Mouse (Mus musculus) liver, embryonic 14.5 days (tissue): ENCODE measurements around the gene Fhit. TPM values are rescaled to one million over a fixed set of nuclear protein-coding genes. Genes with fewer than 3 reads are reported as not detected.
"Not testable (repeated sequence)": the region's sequence is repeated elsewhere in the genome, so short reads cannot be mapped to it uniquely, and the experiment has no call there.

ENCODE experiments used
- ATAC-seq: fragments of 200-750 bp; cut with Nextera tagmentation; 2 replicates; pipeline ENCODE4 v1.8.0; 2017; ENCODE audit warnings: moderate number of reproducible peaks, mild to moderate bottlenecking, moderate library complexity; ENCODE audit not compliant: insufficient read depth
- DNase-seq, 3 experiments: peaks; one replicate each; pipeline ENCODE4 v3.0.0-alpha.2; 2012 to 2013; ENCODE audit warnings: low read depth in 3 of 3, low spot score in 3 of 3
- H3K27ac ChIP-seq: fragments of 300-500 bp; sonication (generic); 2 replicates; pipeline ENCODE4 v1.5.1; 2014; ENCODE audit warnings: moderate library complexity, mild to moderate bottlenecking, control low read depth, inconsistent platforms
- H3K27me3 ChIP-seq: fragments of 300-500 bp; sonication (generic); 2 replicates; pipeline ENCODE4 v1.6.1; 2014; ENCODE audit warnings: mild to moderate bottlenecking, low read length, moderate library complexity; ENCODE audit not compliant: control insufficient read depth, insufficient read depth
- H3K36me3 ChIP-seq: fragments of 300-500 bp; sonication (generic); replicated peaks from 2 replicates; pipeline ENCODE4 v1.6.1; 2014; ENCODE audit warnings: low read depth; ENCODE audit not compliant: control insufficient read depth, insufficient read depth
- H3K4me1 ChIP-seq, 2 experiments: fragments of 200-500 bp in 1 of 2; fragments of 300-500 bp in 1 of 2; sonication (generic) in 1 of 2; replicated peaks; 2 replicates each; pipeline ENCODE4 v1.6.1; 2012 to 2014; ENCODE audit warnings: antibody characterized with exemption in 1 of 2, inconsistent platforms in 1 of 2, low read length in 1 of 2; ENCODE audit not compliant: control insufficient read depth in 2 of 2, insufficient read depth in 2 of 2
- H3K4me2 ChIP-seq: fragments of 300-500 bp; sonication (generic); 2 replicates; pipeline ENCODE4 v1.6.1; 2014; ENCODE audit warnings: low read depth, mild to moderate bottlenecking, control low read depth, moderate library complexity
- H3K4me3 ChIP-seq, 2 experiments: fragments of 200-500 bp in 1 of 2; fragments of 300-500 bp in 1 of 2; sonication (generic) in 1 of 2; 2 replicates each; pipeline ENCODE4 v1.5.1; 2012 to 2014; ENCODE audit warnings: low read depth in 2 of 2, low read length in 2 of 2, mild to moderate bottlenecking in 2 of 2, control low read depth in 1 of 2, inconsistent platforms in 1 of 2, moderate library complexity in 1 of 2; ENCODE audit not compliant: insufficient read depth in 1 of 2
- H3K9ac ChIP-seq: fragments of 300-500 bp; sonication (generic); replicated peaks from 2 replicates; pipeline ENCODE4 v1.6.1; 2014; ENCODE audit warnings: mild to moderate bottlenecking, control low read depth, moderate library complexity
- H3K9me3 ChIP-seq: fragments of 300-500 bp; sonication (generic); 2 replicates; pipeline ENCODE4 v1.6.1; 2016; ENCODE audit warnings: low read length, mixed read lengths; ENCODE audit not compliant: control insufficient read depth
- CTCF ChIP-seq: IDR thresholded peaks from 2 replicates; pipeline ENCODE4 v1.5.1; 2016; ENCODE audit warnings: antibody characterized with exemption, low read depth, control low read depth
- EP300 ChIP-seq: IDR thresholded peaks from 2 replicates; pipeline ENCODE4 v1.6.1; 2016; ENCODE audit warnings: antibody characterized with exemption, low read depth
- WGBS: fragments of 180-500 bp; shearing (Covaris S2); extraction: QIAGEN DNeasy Blood & Tissue Kit; methylation state at CpG from one replicate; pipeline ENCODE4 v1.1.7; 2014; ENCODE audit not compliant: insufficient replicate concordance; 5-methylcytosine and 5-hydroxymethylcytosine counted together
- polyA plus RNA-seq, 2 experiments: library from polyadenylated mRNA; depleted of rRNA in 1 of 2; stranded (reverse) in 1 of 2; unstranded in 1 of 2; fragments of >200 nt; fragmentation: Nextera tagmentation in 1 of 2; extraction: Ambion mirVana in 1 of 2; gene quantifications; 2 replicates each; pipeline versions ENCODE4 v1.2.1 to v1.2.3; 2012 to 2014

Gene Fhit
- polyA plus RNA-seq, 2 experiments, result 1.4 to 1.9 TPM

DNA sequence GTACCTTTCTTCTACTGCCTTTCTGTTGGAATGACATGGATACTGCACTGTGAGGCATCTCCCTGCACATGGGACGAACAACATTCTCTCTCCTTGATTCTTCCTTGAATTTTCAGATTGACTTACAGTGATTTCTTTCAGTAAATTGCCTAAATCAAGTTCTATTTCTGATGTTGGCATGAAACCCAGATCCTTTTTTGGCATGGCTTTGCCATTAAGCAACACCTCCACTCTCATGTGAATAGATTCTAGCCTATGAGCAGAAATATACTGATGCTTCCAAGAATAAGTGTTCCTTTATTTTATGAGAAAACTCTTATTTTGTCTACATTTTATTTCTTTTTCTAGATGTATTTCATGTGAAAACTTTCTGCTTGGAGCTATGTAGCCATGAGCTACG lies 383.1 kb downstream of the Fhit start:
- Histone ChIP-seq H3K9ac (no peak overlapping the region), H3K4me1 (no peaks in the 10 kb centered on the region), H3K27me3 (no peaks in the 10 kb centered on the region), H3K9me3 (no peaks in the 10 kb centered on the region), H3K36me3 (no peaks in the 10 kb centered on the region), H3K4me2 (no peak overlapping the region), H3K4me3 (no peak overlapping the region), H3K27ac (no peak overlapping the region)
- no peak for DNase-seq
- 37% methylated on average over 2 of the region's 2 CpGs for WGBS
- no peak for TF ChIP-seq CTCF
- no peak for ATAC-seq

DNA sequence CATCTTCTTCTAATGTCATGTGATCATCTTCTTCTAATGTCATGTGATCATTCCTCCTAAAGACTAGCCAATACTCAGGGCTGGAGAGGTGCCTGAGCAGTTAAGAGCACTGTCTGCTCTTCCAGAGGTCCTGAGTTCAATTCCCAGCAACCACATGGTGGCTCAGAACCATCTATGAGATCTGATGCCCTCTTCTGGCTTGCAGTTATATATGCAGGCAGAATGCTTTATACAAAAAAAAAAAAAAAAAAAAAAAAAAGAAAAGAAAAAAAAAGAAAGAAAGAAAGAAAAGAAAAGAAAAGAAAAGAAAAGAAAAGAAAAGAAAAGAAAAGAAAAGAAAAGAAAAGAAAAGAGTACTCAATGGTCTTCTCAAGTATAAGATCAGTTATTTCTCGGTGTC lies 407.0 kb downstream of the Fhit start:
- 71% methylated on average over 1 of the region's 1 CpGs for WGBS
- H3K27ac ChIP-seq, H3K4me3 ChIP-seq, ATAC-seq, DNase-seq, H3K4me2 ChIP-seq, H3K36me3 ChIP-seq, H3K9me3 ChIP-seq, H3K9ac ChIP-seq, H3K4me1 ChIP-seq, H3K27me3 ChIP-seq: not testable (repeated sequence)

DNA sequence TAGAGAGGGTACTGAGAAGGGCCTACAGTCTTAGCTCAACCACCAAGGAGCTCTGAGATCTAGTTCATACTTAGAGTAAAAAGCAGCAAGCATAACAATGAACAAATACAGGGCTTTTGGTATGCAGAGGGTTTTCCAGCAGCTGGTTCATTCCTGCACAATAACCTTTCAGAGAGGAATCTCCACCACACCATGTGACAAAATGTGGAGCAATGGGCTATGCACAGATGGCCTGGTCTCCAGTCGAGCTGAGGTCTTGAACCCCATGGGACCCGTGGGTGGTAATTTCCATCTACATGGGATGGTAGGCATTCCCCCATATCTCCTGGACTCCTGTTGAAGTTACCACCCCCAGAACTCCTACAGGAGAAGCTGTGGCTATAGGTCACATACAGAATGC lies 423.8 kb downstream of the Fhit start:
- H3K9ac ChIP-seq, result no peak overlapping the region
- no peak overlapping the region for H3K4me3 ChIP-seq
- H3K27me3 ChIP-seq, result no peaks in the 10 kb centered on the region
- no peaks in the 10 kb centered on the region for H3K9me3 ChIP-seq
- no peaks in the 10 kb centered on the region for H3K4me1 ChIP-seq
- no peak for TF ChIP-seq EP300
- no peak for TF ChIP-seq CTCF
- no peaks in the 10 kb centered on the region for H3K36me3 ChIP-seq
- 41% methylated on average over 2 of the region's 2 CpGs for WGBS
- DNase-seq, result no peak
- no peak for ATAC-seq
- H3K4me2 ChIP-seq, result no peak overlapping the region
- no peak overlapping the region for H3K27ac ChIP-seq

DNA sequence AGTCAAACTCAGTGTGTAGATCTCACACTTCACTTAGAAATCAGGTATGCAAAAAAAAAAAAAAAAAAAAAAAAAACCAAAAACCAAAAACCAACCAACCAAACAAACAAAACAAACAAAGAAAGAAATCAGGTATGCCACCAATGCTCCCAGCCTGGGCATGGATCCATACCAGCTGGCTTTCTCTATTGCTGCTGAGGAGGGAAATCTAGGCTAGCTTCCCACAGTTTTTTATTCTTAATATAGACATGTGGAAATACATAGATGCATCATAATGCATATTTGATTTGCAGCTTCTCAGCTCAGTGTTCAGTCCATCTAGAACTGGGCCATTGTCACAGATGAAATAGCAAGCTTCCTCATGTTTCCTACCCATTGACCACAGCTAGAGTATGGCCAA lies 439.3 kb downstream of the Fhit start:
- no peak for ATAC-seq
- H3K4me2 ChIP-seq, result no peak overlapping the region
- no peak for TF ChIP-seq EP300
- TF ChIP-seq CTCF, result no peak
- no peak overlapping the region for H3K9ac ChIP-seq
- DNase-seq, result no peak
- no peaks in the 10 kb centered on the region for H3K36me3 ChIP-seq
- no peak overlapping the region for H3K27ac ChIP-seq
- no peaks in the 10 kb centered on the region for H3K4me1 ChIP-seq
- no peaks in the 10 kb centered on the region for H3K9me3 ChIP-seq
- no peak overlapping the region for H3K4me3 ChIP-seq
- H3K27me3 ChIP-seq, result no peaks in the 10 kb centered on the region

DNA sequence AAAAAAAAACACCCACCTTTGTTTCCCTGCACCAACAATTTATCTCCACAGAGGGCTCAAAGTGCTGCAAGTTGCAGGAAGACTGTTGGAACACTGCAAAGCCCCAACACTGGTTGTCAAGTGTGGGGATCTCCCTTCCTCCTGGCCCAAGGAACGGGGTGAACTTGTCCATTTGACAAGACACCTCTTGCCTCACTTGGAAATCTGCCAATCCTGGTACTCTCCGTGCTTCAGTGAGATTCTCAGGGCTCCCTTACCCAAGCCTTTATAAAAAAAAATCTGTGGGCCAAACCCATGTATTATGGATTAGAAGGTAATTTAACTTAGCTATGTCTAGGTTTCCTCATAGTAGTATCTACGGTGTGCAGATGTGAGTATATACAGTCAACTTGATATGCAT lies 448.9 kb downstream of the Fhit start:
- H3K4me3 ChIP-seq, result no peak overlapping the region
- no peak overlapping the region for H3K27ac ChIP-seq
- WGBS, result 50% methylated on average over 3 of the region's 3 CpGs
- DNase-seq (no peak), ATAC-seq (no peak)
- H3K36me3 ChIP-seq, result no peaks in the 10 kb centered on the region
- no peak overlapping the region for H3K9ac ChIP-seq
- TF ChIP-seq CTCF, result no peak
- no peak for TF ChIP-seq EP300
- H3K27me3 ChIP-seq, result no peaks in the 10 kb centered on the region
- H3K4me2 ChIP-seq, result no peak overlapping the region
- H3K9me3 ChIP-seq, result no peaks in the 10 kb centered on the region
- no peaks in the 10 kb centered on the region for H3K4me1 ChIP-seq

DNA sequence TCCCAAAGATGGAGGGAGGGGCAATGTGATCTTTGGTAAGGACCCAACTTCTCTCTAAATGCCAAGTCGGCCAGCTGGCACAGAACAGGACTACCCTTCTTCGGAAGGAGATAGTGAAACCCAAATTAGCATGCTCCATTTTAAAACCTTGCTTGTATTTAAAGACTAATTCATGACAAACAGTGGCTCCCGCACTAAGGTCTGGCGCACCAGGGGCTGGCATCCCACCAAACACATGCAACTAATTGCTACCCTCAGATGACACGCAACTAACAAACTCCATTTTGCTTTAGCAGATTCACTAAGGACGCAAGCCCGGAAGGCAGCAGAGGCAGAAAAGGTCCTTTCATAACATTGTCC lies 449.3 kb downstream of the Fhit start:
- 73% methylated on average over 7 of the region's 7 CpGs for WGBS
- ATAC-seq (no peak), DNase-seq (no peak)
- Histone ChIP-seq H3K9ac (no peak overlapping the region), H3K27ac (no peak overlapping the region), H3K4me1 (no peaks in the 10 kb centered on the region), H3K4me3 (no peak overlapping the region), H3K36me3 (no peaks in the 10 kb centered on the region), H3K9me3 (no peaks in the 10 kb centered on the region), H3K27me3 (no peaks in the 10 kb centered on the region), H3K4me2 (no peak overlapping the region)
- no peak for TF ChIP-seq EP300
- no peak for TF ChIP-seq CTCF
